Mouse (Mus musculus) neural tube, embryonic 13.5 days (tissue): ENCODE data around the gene Tmem86a. TPM values are rescaled to one million over a fixed set of nuclear protein-coding genes. Genes with fewer than 3 reads are reported as not detected.

Experiments used
- ATAC-seq: fragments of 200-750 bp; cut with Nextera tagmentation; 2 replicates; pipeline ENCODE4 v1.8.0; 2017; ENCODE audit warnings: low read depth, mild to moderate bottlenecking, moderate TSS enrichment, moderate library complexity
- H3K27ac ChIP-seq: fragments of 300-500 bp; sonication (generic); replicated peaks from 2 replicates; pipeline ENCODE4 v1.5.1; 2015; ENCODE audit warnings: moderate library complexity, mild to moderate bottlenecking, inconsistent platforms
- H3K27me3 ChIP-seq: fragments of 300-500 bp; sonication (generic); 2 replicates; pipeline ENCODE4 v1.6.1; 2015; ENCODE audit warnings: mild to moderate bottlenecking, inconsistent platforms
- H3K36me3 ChIP-seq: fragments of 300-500 bp; sonication (generic); 2 replicates; pipeline ENCODE4 v1.6.1; 2015; ENCODE audit warnings: mild to moderate bottlenecking, inconsistent platforms
- H3K4me1 ChIP-seq: fragments of 300-500 bp; sonication (generic); replicated peaks from 2 replicates; pipeline ENCODE4 v1.6.1; 2015; ENCODE audit warnings: inconsistent platforms
- H3K4me2 ChIP-seq: fragments of 300-500 bp; sonication (generic); 2 replicates; pipeline ENCODE4 v1.6.1; 2015; ENCODE audit warnings: inconsistent platforms, mild to moderate bottlenecking, moderate library complexity
- H3K4me3 ChIP-seq: fragments of 300-500 bp; sonication (generic); 2 replicates; pipeline ENCODE4 v1.5.1; 2015; ENCODE audit warnings: mild to moderate bottlenecking, inconsistent platforms
- H3K9ac ChIP-seq: fragments of 300-500 bp; sonication (generic); 2 replicates; pipeline ENCODE4 v1.6.1; 2015; ENCODE audit warnings: moderate library complexity, mild to moderate bottlenecking, inconsistent platforms
- H3K9me3 ChIP-seq: fragments of 300-500 bp; sonication (generic); 2 replicates; pipeline ENCODE4 v1.6.1; 2016; ENCODE audit warnings: inconsistent platforms
- WGBS: fragments of 180-500 bp; shearing (Covaris S2); methylation state at CpG from one replicate; pipeline ENCODE4 v1.1.7; 2015; 5-methylcytosine and 5-hydroxymethylcytosine counted together
- polyA plus RNA-seq: library from polyadenylated mRNA; unstranded; fragments of >200 nt; fragmentation: Nextera tagmentation; extraction: Ambion mirVana; gene quantifications from 2 replicates; pipeline ENCODE4 v1.2.1, GENCODE M21; 2015

Tmem86a gene
- polyA plus RNA-seq, 1 experiment from 2014 or later, result 25.8 TPM

- Histone ChIP-seq H3K27me3 (no peaks in the 10 kb centered on the region), H3K9me3 (no peaks in the 10 kb centered on the region), H3K9ac (no peak overlapping the region), H3K27ac (no peak overlapping the region), H3K4me3 (no peak overlapping the region), H3K4me2 (no peak overlapping the region), H3K36me3 (no peaks in the 10 kb centered on the region), H3K4me1 (no peaks in the 10 kb centered on the region)
- ATAC-seq, result no peak
- 85% methylated on average over 4 of the region's 4 CpGs for WGBS
Observed at GRCm38 (mm10) chr7:47031371-47031770, 19.0 kb upstream of the Tmem86a start.

GRCm38 (mm10) chr7:47034785-47035384 lies 15.5 kb upstream of the Tmem86a start:
- no peak overlapping the region for H3K4me3 ChIP-seq
- H3K4me2 ChIP-seq, result no peak overlapping the region
- no peaks in the 10 kb centered on the region for H3K9me3 ChIP-seq
- H3K4me1 ChIP-seq, result no peaks in the 10 kb centered on the region
- H3K27me3 ChIP-seq, result no peaks in the 10 kb centered on the region
- WGBS, result 88% methylated on average over 4 of the region's 4 CpGs
- no peak for ATAC-seq
- H3K27ac ChIP-seq, result no peak overlapping the region
- no peak overlapping the region for H3K9ac ChIP-seq
- H3K36me3 ChIP-seq, result no peaks in the 10 kb centered on the region

- Histone ChIP-seq H3K36me3 (no peaks in the 10 kb centered on the region), H3K4me3 (no peak overlapping the region), H3K4me2 (no peak overlapping the region), H3K9me3 (no peaks in the 10 kb centered on the region), H3K27ac (no peak overlapping the region), H3K9ac (no peak overlapping the region), H3K4me1 (no peaks in the 10 kb centered on the region), H3K27me3 (no peaks in the 10 kb centered on the region)
- no peak for ATAC-seq
- 81% methylated on average over 8 of the region's 8 CpGs for WGBS
Observed at GRCm38 (mm10) chr7:47035426-47035825, 15.0 kb upstream of the Tmem86a start.

GRCm38 (mm10) chr7:47041706-47042105 lies 8.7 kb upstream of the Tmem86a start:
- no peak overlapping the region for H3K27ac ChIP-seq
- H3K4me1 ChIP-seq, result peaks cover 7% of the 10 kb centered on the region
- ATAC-seq, result no peak
- H3K27me3 ChIP-seq, result no peaks in the 10 kb centered on the region
- H3K4me2 ChIP-seq, result no peak overlapping the region
- WGBS, result 94% methylated on average over 3 of the region's 3 CpGs
- H3K9me3 ChIP-seq, result no peaks in the 10 kb centered on the region
- no peak overlapping the region for H3K4me3 ChIP-seq
- H3K9ac ChIP-seq, result no peak overlapping the region
- H3K36me3 ChIP-seq, result no peaks in the 10 kb centered on the region

DNA sequence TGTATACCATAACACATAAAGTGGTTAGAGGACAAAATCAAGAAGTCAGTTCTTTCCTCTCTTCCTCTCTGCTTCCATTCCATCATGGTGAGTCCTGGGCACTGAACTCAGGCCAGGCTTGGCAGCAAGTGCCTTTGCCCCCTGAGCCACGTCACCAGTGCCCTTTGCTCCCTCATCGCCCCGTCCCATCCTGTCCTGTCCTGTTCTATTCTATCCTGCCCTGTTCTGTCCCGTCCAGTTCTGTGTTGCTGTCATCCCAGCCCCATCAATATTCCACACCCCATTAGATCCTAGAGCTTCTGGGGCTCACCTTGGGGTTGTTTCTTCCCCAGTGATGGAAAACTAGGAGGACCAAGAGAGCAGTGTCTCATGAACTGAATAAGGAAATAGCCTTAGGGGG lies 8.3 kb upstream of the Tmem86a start:
- Histone ChIP-seq H3K4me1 (peaks cover 7% of the 10 kb centered on the region), H3K9ac (no peak overlapping the region), H3K9me3 (no peaks in the 10 kb centered on the region), H3K4me2 (no peak overlapping the region), H3K27me3 (no peaks in the 10 kb centered on the region), H3K36me3 (no peaks in the 10 kb centered on the region), H3K4me3 (no peak overlapping the region), H3K27ac (no peak overlapping the region)
- WGBS, result 77% methylated on average over 4 of the region's 4 CpGs
- no peak for ATAC-seq

DNA sequence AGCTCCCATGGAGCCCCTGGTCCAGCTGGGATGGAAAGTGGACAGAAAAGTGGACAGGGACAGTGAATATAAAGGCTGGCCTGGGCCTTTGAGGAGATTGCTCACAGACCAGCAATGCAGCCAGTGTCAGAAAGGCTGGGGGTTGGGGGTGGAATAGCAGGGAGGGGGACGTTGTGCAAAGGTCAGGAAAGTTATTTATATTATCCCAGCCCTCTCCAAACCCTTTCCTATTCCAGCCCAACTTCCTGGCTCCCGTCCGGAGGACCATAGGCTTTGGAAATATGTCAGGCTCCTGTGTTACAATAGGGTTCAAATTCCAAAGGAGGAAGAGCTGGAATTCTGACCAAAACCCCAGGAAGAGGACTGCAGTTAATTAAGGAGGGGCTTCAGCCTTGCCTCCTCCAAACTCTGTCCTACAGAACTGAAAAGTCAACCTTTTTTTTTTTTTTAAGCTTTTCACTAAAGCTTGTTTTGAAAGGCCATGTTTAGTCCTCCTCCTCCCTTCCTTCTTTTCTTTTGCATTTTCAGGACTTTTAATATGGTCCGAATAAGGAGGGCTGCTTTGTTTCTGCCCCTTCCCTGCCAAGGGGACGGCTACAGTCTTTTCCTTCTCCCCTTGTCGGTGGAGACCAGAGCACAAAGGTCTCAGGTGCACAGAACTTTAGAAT lies 7.4 kb upstream of the Tmem86a start:
- Histone ChIP-seq H3K9me3 (no peaks in the 10 kb centered on the region), H3K4me1 (peaks cover 7% of the 10 kb centered on the region), H3K27me3 (peaks cover 5% of the 10 kb centered on the region; the same call in 1 of the 2 replicates), H3K4me3 (no peak overlapping the region), H3K27ac (0 out of 2 replicates have a peak overlapping the region, but pooled peaks have one; percentile 46), H3K36me3 (no peaks in the 10 kb centered on the region), H3K9ac (0 out of 2 replicates have a peak overlapping the region, but pooled peaks have one; percentile 17), H3K4me2 (no peak overlapping the region)
- WGBS, result 48% methylated on average over 6 of the region's 6 CpGs
- ATAC-seq, result no peak

- H3K9ac ChIP-seq, result peak overlapping the region; percentile 89
- H3K4me2 ChIP-seq, result peak overlapping the region; percentile 83
- H3K9me3 ChIP-seq, result no peaks in the 10 kb centered on the region
- WGBS, result 0% methylated on average over 31 of the region's 34 CpGs
- H3K4me3 ChIP-seq, result peak overlapping the region; percentile 85
- peaks cover 17% of the 10 kb centered on the region for H3K36me3 ChIP-seq
- peak overlapping the region; percentile 98 for H3K27ac ChIP-seq
- peaks cover 27% of the 10 kb centered on the region for H3K4me1 ChIP-seq
- peaks cover 6% of the 10 kb centered on the region; the same call in 1 of the 2 replicates for H3K27me3 ChIP-seq
- peak; percentile 77 for ATAC-seq
Observed at GRCm38 (mm10) chr7:47050766-47051165, 365 bp downstream of the Tmem86a start.

- peaks cover 6% of the 10 kb centered on the region; the same call in 1 of the 2 replicates for H3K27me3 ChIP-seq
- peak overlapping the region; percentile 98 for H3K27ac ChIP-seq
- no peaks in the 10 kb centered on the region for H3K9me3 ChIP-seq
- peaks cover 17% of the 10 kb centered on the region for H3K36me3 ChIP-seq
- peak overlapping the region; percentile 83 for H3K4me2 ChIP-seq
- peak overlapping the region; percentile 89 for H3K9ac ChIP-seq
- WGBS, result 13% methylated on average over 1 of the region's 2 CpGs
- ATAC-seq, result no peak
- peaks cover 27% of the 10 kb centered on the region for H3K4me1 ChIP-seq
- peak overlapping the region; percentile 85 for H3K4me3 ChIP-seq
Observed at GRCm38 (mm10) chr7:47051404-47052151, 1.2 kb downstream of the Tmem86a start.

GRCm38 (mm10) chr7:47052276-47052675 lies 1.9 kb downstream of the Tmem86a start:
- H3K9me3 ChIP-seq, result no peaks in the 10 kb centered on the region
- H3K4me2 ChIP-seq, result peak overlapping the region; percentile 83
- H3K4me1 ChIP-seq, result peaks cover 27% of the 10 kb centered on the region
- H3K27me3 ChIP-seq, result peaks cover 6% of the 10 kb centered on the region; the same call in 1 of the 2 replicates
- H3K27ac ChIP-seq, result peak overlapping the region; percentile 39
- H3K36me3 ChIP-seq, result peaks cover 17% of the 10 kb centered on the region
- peak overlapping the region; percentile 1; the same call in 1 of the 2 replicates for H3K4me3 ChIP-seq
- no peak for ATAC-seq
- peak overlapping the region; percentile 89; the same call in 1 of the 2 replicates for H3K9ac ChIP-seq
- 48% methylated on average over 3 of the region's 3 CpGs for WGBS

DNA sequence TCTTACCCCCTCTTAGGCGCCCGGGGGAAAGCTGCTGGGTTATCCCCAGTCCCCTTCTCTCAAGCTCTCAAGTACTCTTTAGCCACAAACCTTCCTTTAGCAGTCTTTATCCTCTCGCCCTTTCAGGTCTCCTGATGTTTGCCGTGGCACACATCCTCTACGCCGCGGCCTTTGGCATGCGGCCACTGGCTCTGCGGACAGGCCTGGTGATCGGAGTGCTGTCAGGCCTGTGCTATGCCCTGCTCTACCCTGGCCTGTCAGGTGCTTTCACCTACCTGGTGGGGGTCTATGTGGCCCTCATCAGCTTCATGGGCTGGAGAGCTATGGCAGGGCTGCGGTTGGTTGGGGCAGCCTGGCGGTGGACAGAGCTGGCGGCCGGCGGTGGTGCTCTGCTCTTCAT lies 2.9 kb downstream of the Tmem86a start:
- Histone ChIP-seq H3K4me1 (peaks cover 27% of the 10 kb centered on the region), H3K27me3 (no peaks in the 10 kb centered on the region; the same call in 1 of the 2 replicates), H3K4me2 (no peak overlapping the region), H3K27ac (no peak overlapping the region), H3K36me3 (peaks cover 17% of the 10 kb centered on the region), H3K9ac (no peak overlapping the region), H3K4me3 (no peak overlapping the region), H3K9me3 (no peaks in the 10 kb centered on the region)
- 94% methylated on average over 15 of the region's 15 CpGs for WGBS
- ATAC-seq, result no peak

DNA sequence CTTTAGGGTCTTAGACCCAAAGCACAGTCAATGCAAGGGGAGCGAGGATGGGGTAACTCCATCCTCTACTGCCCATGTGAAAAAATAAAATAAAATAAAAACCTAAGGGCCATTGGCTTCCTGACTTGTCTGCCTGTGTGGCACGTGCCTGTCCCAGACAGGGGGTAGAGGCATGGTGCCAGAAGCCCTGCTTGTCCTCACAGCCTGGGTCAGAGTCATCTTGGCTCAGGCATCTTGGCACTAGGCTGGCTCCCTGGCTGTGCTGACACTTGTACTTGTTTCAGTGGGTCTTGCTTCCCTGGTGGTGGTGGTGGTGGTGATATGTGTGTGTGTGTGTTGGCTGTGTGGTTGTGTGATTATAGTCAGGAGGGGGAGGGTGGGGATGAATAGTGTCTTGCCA lies 4.3 kb downstream of the Tmem86a start:
- Histone ChIP-seq H3K27ac (no peak overlapping the region), H3K9ac (no peak overlapping the region), H3K4me2 (no peak overlapping the region), H3K4me1 (peaks cover 27% of the 10 kb centered on the region), H3K9me3 (no peaks in the 10 kb centered on the region), H3K4me3 (no peak overlapping the region), H3K27me3 (no peaks in the 10 kb centered on the region), H3K36me3 (peaks cover 17% of the 10 kb centered on the region)
- 73% methylated on average over 2 of the region's 2 CpGs for WGBS
- no peak for ATAC-seq

DNA sequence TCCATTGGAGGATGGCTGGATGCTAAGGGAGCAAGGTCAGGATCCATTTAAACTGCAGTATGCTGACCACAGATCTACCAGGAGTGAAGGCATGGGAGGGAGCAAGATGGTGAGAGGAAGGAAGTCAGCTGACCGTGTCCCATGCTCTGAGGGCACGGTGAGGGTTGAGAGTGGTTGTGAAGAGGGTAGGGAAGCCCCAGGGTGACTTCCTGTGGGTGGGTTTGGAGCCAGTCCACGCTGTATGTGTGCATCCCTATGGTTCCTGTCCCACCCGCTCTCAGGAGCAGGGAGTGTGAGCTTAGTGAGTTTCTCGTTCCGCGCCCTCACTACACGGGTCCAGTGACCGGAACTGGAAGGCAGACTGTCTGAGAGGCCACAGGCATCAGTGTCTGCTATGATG lies 5.3 kb downstream of the Tmem86a start:
- ATAC-seq, result no peak
- H3K4me1 ChIP-seq, result peaks cover 24% of the 10 kb centered on the region

More for the DNA sequence above, 5.3 kb downstream of the Tmem86a start:
- Histone ChIP-seq H3K4me3 (no peak overlapping the region), H3K36me3 (peaks cover 17% of the 10 kb centered on the region), H3K27ac (no peak overlapping the region), H3K9me3 (no peaks in the 10 kb centered on the region), H3K27me3 (no peaks in the 10 kb centered on the region), H3K9ac (no peak overlapping the region), H3K4me2 (no peak overlapping the region)
- WGBS, result 85% methylated on average over 9 of the region's 9 CpGs
